Mouse (Mus musculus) hindlimb bud, embryonic 11.5 days (tissue): ENCODE results near the gene Dock4.

Experiments used
- DNase-seq: peaks from one replicate; pipeline ENCODE4 v3.0.0-alpha.2; 2012; ENCODE audit warnings: low read depth, low spot score; ENCODE audit errors: extremely low spot score

Gene Dock4

DNA sequence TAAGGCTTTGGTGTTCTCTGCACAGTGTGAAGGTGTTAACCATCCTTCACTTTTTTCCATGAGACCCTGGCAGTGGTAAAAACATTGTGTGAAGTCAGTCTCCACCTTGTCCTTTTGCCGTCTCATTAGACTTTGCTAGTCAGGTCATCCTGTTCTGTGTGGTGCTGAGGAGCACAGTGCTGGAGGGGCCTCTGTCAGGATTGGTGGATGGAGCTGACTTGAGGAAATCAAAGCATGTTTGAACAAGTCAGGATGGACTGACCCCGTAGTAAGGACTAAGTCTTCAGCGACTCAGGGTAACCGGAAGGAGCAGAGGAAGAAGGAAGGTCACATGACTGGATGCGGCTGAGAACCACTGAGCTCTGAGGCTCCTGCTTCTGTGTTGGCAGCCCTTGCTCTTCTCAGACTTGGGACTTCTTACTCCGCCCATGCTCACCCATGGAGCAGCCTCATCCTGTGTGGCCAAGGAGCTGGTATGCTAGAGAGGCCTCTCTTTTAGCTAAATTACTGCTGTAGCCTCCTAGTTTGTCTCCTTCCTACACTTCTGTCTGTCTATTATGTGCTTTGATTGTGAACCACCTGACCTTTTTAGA is 14.0 kb downstream of the Dock4 start:
- no peak for DNase-seq

DNA sequence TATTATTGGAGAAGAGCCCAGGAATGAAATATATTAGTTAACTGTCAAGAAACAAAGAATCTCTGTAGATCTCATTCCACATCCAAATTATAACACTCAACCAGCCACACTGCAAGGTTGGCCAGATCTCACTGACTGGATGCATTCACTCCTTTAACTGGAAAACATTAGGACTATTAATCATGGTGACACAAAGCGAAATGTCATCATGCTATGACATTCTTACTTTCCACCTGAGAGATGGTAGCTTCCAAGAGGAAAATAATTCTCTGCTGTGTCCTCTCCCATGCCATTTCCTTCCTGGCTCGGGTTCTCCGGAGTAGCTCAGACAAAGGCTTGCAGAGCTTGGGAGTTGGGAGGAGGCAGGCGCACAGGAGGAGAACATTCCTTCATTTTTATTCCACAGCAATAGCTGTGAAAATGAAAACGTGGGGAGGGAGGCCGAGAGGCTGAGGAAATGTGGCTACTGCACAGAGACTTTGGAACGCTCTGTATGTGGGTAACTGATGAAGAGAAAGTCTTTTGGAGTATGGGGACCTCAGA is 17.0 kb downstream of the Dock4 start:
- DNase-seq: no peak

DNA sequence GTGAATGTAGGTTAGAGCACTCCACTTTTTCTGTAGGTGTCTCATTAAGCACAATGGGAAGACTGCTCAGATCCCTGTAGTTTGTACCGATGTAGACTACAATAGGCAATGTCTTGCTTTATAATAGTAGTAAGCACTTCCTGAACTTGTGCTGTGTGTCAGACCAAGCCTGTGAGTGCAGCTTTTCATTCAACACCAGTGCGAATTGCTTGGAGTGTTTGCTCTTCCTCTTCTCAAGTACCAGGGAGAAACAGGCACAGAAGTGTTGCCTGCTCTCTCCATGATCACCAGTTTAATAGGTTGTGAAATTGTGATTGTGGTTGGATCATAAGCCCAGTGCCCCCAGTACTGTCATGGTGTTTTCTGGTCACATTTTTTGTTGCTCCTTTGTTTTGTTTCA is 18.1 kb downstream of the Dock4 start:
- DNase-seq: no peak

DNA sequence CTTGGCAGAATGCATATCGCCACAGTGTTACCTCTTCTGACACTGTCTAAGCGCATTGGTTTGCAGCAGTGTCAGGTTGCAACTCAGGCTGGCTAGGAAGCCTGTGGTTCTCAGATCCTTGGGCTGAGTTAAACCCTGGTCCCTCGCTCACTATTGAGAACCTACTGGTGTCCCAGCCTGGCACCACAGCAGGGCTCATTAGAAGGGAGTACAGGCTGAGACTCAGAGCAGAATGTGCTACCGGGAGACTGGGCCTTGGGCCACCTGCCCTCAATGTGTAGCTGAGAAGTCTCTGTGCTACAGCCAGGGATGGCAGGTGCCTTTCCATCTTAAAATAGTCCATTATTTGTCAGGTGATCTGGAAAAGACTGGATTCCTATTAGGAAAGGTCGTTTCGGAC is 18.5 kb downstream of the Dock4 start:
- DNase-seq: no peak

DNA sequence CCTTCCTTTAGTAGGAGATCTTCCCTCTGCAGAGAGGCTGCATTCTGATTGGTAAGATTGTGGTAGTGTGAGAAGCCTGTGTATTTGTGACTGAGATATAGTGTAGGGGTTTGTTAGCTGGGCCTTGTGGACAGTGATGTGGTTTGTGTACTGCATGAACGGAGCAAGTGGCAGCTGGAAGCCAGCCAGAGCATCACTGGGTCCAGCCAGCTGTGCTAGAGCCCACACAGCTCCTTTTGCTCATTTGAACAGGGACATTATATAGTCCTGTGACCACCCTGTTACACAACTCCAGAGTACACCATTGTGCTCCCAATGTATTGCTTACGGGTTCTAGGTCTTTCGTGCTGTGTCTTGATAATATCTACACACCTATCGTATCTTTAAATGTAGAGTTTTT is 22.5 kb downstream of the Dock4 start:
- no peak for DNase-seq

DNA sequence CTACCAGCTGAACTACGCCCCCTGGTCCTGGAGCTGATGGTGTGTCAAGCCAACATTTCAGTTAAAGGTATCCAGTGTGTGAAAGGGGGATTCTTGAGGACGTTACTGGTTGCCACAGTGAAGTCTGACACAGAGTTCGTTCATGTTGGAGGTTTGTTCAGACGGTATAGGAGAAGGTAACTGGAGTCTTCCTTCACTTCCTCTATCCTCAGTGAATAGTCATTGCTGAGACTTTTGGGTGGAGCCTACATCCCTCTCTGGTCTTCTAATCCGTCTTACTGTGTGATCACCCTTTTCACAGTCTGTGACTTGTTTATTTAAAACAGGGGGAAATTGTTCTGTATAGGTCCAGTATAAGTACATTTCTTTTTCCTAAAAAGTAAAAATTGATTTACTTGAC is 23.3 kb downstream of the Dock4 start:
- no peak for DNase-seq

DNA sequence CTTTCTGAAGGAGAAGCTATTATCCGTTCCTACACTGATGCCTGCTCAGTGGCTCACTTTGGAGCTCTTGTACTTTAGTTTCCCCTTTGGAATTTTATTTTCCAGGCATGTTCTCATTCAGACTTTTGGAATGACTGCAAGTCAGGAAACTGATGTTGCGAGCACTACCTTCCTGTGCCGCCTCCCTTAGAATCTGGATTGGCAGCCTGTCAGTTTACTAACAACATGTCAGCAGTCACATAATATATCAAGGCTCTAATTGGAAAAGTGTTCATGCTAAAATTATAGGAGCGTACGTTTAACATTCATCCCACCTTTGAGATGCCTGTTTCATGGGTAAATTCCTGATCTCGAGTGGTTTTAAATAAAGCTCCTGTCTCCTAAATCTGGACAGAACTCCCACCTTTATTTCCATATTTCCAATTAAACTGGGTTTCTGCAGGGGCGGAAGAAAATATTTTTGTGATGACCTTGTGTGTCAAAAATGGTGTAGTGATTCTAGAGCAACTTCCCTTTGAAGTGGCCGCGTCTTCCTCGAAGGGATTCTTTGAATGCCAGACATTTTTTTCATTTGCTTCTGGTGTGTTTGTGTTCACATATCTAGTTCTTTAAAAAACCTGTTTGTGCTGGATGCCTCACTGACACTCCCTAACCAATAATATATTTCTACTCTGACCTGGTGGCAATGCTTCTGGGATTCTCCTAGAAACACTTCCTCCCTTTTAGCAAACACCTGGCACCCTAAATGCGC is 26.1 kb downstream of the Dock4 start:
- DNase-seq: peak; percentile 52

DNA sequence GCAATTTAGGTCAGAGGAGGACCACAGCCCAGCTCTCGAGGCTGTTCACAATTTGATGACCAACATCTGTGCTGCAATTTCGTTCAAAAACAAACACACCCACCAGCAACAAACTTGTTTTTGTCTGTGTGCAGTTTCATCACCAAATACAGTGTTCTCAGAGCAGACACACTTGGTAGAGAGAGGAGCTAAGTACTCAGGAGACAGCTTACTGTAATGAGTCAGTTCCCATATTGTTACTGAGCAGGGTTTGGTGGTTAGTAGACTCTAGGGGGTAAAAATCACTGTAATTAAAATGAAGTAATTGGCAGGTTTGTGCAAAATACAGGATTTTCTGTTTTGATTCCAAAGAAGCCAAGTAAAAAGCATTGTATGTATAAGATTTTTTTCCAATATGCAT is 28.0 kb downstream of the Dock4 start:
- no peak for DNase-seq

DNA sequence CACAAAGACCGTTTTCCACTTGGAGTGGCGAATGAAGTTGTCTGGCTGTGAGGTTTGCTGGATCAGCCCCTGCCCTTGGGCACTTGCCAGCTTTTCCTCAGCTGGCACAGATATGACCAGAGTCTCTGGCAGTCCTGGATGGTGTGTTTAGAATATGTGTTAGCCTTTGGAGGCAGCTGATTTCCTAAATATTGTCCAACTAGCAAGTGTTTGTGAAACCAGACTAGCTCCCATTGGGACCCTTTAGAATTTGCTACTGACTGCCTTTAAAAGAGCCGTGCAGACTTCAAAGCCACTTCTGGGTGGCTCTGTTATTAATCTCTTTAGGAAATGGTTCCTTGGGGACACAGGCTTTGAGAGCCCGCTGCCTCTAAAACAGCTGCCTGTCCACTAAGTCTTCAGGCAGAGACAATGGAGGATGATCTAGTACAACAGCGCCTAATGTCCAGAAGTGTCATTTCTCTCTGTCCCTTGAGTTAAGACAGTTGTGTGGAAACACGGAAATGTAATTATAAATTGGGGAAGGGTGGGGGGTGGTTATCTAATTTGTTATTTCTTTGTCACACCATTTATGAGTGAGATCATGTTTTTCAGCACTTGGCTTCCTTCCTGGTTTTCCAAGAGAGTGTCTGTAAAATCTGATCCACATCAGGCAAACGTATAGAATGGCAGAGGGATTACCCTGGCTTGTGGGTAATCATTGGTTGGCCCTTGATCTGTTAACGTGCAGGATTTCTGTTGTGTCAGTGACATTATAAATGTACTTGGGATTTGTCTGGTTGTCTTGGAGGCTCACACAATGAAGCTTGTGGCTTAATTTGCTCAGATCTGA is 32.1 kb downstream of the Dock4 start:
- DNase-seq: no peak

DNA sequence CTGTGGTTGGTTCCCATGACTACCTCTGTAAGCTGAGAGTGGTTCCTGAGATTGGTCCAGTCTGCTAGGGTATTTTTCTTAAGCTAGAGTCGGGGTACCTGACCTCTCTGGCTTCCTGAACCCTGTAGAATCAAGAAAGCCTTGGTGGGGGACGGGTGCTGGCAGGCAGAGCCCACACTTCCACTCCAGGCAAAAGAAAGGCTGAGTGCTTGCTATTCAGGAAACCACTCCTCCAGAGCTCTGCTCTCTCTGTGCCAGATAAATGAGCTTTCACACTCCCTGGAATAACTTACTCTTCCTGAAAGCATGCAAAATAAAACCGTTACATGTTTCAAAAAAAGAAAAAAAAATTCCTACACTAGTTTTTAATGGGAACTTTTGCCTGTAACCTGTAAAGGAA is 38.5 kb downstream of the Dock4 start:
- no peak for DNase-seq

DNA sequence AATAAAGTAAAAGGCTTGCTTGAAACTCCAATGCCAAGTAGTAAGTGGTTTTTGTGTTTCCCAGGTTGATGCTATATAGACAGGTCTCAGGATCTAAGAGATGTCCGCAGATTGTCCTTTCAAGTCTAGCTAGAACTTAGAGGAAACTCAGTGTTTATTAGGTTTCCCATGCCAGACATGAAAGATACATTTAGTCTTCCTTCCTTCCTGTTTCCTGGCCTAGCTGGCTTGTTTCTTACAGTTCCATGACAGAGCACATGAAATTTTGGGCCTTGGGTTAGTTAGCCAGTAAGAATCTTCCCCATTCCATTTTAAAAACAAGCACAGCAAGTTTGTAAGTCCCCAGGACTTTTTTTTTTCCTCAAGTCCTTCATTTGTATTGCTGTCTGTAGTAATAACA is 39.5 kb downstream of the Dock4 start:
- no peak for DNase-seq

DNA sequence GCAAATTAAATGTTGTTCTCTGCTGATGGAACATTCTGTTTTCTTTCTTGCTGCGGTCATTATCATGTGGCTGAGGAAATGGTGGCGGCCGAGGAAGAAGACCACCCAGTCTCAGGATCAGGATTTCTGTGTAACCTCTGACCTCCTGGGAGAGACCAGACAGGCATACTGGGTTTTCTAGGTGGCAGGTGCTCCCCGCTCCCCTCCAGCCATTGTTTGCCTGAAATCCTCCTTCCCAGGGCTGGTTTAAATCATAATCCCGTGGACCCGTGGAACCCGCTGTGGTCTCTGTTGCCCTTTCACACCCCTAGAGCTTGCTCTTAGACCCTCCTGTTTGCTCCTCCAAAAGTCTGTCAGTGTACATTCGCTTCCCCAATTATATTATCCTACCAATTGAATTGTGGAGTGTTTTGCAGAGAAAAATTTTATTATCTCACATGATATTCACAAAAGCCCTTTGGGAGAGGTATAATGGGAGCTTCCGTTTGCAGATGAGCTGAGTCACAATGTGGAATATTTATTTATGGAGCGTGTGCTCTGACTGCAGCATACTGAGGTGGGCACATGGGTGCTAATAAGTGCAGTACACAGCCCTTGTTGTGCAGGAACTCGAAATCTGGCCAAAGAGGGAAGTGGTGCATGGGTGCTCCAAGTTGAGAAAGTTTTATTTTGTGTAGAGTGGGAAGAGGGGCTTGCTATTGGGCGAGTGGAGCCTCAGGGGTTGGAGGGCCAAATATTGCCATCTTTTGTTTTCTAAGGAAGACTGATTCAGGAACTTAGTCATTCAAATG is 40.5 kb downstream of the Dock4 start:
- no peak for DNase-seq

DNA sequence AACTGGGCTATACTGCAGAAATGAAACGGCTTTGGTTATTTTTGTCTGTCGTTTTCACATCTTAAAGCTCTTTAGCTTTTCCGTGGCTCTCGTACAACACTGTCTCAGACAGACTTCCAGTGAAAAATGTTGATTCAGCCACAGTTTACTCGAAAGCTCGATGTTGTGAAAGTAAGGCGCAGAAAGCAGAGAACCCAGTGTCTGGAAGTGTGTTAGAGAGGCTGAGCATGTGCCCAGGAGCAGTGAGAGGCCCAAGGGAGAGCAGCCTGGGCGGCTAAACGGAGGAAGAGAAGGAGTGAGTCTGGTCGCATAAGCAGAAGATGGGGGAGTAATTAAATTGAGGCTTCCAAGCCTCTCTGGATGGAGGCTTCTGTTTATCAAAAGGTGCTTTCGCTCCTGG is 50.6 kb downstream of the Dock4 start:
- DNase-seq: no peak

DNA sequence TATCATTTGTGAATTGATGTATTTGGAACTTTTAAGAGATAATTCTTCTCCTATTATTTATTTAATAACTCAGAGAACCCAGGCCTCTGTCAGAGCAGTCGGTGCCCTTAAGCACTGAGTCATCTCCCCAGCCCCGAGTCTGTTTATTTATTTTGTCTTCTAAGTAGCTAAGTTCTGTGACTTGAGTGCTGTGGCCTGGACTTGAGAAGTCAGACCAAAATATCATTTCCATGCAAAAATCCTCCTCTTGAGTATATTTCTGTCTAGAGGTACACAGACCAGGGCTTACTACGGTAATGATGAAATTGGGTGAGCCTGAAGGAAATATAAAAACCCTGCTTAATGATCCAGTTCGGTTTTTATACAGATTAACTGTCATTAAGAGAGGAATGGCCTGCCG is 52.1 kb downstream of the Dock4 start:
- DNase-seq: no peak

DNA sequence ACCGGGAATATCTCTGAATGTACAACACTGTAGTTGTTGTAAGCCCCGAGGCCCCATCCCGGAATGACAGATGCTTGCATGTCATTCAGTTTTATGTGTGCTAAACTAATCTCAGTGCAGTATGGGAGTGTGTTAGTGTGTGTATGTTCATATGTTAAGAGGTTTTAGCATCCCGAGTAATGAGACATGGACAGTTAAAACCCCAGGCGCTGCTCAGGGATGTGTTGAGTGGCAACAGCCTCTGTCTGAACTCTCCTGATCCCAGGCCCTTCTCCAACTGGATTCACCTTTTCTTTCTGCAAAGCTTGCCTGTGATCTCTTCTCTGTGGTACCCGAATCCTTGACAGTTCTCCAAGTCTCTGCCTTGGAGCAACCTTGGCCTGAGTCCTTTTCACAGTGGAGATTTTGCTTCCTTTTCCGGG is 52.5 kb downstream of the Dock4 start:
- no peak for DNase-seq

DNA sequence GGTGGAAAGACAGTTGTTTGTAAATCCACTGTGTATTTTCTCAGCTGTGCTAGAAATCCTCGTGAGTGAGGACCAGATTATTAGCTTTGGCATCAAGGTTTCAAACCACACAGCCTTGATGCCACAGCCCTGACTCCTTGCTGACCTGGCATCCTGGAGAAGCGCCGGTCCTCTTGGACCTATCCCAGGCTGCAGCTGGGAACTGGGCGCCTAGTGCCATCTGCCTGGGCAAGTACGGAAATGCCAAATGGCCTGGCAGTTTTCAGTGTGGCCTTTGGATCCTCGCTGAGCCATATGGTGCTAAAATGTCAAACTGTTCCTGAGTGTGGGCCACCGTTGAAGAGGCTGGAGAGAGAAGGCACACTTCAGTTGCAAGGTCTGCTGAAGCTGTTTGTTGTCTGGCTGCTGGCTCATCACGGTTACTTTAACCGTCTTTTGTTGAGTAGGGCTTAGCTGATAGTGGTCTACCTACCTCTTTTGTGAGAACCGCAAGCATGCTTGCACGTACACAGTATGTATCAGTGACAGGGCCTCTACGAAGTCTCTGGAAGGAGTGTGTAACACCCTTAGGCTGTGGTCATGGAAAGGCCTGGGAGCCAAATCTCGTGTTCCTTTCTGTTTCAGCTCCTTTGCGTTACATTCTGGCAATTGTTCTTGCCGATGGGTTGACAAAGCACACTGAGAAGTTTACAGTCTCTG is 53.3 kb downstream of the Dock4 start:
- DNase-seq: no peak

DNA sequence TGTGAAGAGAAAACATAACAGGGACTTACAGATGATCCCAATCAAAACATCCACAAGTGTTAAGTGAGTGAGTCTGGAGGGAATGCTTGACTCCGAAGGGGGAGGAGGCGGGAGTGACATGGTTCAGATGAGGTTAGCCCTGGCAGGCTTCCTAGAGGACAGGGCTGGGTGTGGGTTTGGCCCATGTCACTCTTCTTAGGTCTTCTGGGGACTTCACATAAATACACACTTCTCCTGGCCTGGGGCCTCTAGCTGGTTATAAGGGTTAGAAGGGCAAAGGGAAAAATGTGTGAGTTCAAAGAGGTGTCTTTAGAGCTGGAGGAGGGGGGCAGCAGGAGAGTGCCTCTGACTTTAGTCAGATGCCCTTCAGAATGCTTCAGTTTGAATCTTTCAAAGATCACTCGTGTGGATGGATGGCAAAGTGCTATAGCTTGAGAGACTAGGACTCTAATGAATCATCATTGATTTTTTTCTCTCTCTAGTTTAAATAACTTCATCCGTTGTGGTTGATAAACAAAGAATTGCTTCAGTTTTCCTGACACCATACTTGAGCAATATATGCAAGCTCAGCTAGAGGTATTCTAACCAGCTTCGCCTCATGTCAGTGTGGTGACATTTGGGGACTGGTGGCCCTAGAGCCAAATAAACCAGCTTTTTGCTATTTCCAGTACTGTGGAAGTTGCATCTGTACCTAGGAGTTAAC is 54.0 kb downstream of the Dock4 start:
- no peak for DNase-seq

DNA sequence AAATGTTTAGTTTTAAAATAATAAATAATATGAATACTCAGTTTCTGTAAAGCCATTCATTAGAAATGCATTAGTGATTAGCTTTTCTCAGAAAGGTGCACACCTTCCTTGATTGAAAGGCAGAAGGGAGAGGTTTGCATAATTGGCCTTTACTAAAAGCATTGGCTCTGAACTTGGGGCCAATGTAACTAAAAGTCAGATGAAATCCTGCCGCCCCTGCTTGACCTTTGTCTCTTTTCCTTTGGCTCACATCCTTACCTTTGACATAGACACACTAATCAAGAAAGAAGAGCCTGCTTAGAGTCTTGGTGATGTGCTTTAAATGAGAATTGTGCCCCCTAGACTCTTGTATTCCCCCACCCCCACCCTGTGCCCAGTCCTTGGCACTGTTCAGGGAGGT is 55.4 kb downstream of the Dock4 start:
- DNase-seq: no peak

DNA sequence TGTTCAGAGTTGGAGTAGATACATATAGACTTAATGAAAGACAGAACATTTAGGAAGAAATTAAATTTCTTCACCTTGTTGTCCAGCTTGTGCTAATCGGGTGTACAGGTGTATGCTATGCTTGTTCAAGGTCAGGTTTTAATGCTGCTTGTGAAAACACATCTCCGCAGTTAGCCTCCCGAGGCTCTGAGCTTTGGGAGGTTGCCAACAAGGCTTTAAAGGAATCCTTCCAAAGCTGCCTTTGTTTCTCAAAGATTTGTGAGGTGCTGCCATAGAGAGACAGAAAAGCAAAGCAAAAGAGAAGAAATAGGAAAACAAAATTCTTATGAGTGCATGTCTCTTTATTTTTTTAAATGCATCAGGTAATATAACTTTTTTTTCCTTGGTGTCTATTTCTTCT is 57.8 kb downstream of the Dock4 start:
- no peak for DNase-seq

DNA sequence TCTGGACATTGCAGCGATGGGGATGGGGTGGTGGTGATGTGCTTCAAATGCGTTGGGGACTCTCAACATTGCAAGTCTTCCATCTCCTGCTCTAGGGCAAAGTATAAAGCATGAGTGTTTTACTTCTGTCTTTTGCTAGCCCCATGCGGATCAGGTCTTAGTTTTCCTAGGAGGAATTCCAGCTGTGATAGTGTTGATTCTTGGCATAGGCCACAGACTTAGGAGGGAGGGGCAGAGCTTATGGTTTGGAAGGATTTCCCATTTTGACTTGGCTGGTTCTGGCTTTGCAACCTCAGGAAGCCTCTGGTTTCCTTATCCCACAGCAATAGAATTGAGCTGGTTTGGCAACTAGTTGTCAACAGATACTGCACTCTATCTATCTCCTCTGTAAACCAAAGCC is 58.9 kb downstream of the Dock4 start:
- no peak for DNase-seq
